Mouse (Mus musculus): ENCODE data around the gene Armc12.

Armc12 gene

DNA sequence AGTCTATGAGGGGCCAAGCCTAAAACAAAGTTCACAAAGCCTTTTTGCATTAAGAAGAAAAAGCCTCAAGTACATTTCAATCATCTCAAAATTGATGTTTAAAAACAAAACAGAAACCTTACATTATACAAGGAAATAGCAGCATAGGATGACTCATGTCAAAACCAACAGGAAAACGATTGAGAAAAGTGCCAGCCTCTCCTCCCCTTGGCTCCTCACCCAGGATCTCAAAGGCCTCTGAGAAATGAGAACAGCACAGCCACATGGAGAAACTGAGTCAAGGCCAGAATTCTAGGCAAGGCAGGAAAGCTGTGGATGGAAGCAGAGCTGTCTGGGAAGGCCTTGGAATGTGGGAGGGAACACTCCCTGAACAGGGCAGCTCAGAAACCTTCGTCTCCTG lies 58.0 kb downstream of the Armc12 start:
- DNase-seq (ENCODE audit: low read depth, low spot score) = no peak
